Mouse (Mus musculus): ENCODE measurements around the gene Kcnk5.

The Kcnk5 gene

GRCm38 (mm10) chr14:20208435-20208834 is 26.8 kb upstream of the Kcnk5 start:
- in situ Hi-C loops (cut with MboI; ENCODE audit: low pct_unique_long_range_greater_than_20kb in 1 of 2, low sequenced_read_pairs in 2 of 2, unreplicated experiment in 1 of 2) = no loop called here

GRCm38 (mm10) chr14:20205747-20206146 is 24.1 kb upstream of the Kcnk5 start:
- in situ Hi-C loops (cut with MboI; ENCODE audit: low pct_unique_long_range_greater_than_20kb in 1 of 2, low sequenced_read_pairs in 2 of 2, unreplicated experiment in 1 of 2) = no loop called here

DNA sequence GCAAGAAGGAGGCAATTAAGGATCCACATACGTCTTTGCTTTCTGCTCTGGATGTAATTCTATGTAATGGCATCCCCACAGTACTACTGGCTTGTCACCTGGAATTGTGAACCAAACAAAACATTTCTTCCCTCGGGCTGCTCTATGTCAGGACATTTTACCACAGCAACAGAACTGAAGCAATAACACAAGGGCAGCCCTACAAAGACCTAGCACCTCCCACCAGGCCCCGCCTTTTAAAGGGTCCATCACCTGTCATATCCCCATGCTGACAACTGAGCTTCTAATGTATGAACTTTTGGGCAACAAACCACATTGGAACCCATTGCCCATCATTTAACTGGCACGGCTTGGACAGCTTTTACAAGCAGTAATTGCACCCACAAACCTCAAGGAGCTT is 21.7 kb upstream of the Kcnk5 start:
- in situ Hi-C loops (cut with MboI; ENCODE audit: low pct_unique_long_range_greater_than_20kb in 1 of 2, low sequenced_read_pairs in 2 of 2, unreplicated experiment in 1 of 2) = no loop called here

DNA sequence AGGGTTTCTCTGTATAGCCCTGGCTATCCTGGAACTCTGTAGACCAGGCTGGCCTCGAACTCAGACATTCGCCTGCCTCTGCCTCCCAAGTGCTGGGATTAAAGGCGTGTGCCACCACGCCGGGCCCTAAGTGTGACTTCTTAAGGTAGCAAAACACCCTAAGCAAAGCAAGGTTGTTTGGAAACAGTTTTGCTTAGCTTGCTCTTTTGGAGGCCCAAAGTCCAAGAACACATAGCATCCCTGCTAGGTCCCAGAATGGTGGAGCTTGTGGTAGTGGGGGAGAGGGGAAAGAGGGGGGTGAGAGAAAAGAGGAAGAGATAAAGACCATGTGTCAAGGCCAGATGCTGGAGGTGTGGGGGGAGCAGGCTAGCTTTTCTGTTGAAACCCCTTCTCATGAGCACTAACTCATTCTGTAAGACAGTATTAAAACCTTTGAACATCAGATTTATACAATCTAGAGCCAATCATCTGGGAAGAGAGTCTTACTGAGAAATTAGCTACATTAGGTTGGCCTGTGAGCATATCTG is 21.1 kb upstream of the Kcnk5 start:
- in situ Hi-C loops (cut with MboI; ENCODE audit: low pct_unique_long_range_greater_than_20kb in 1 of 2, low sequenced_read_pairs in 2 of 2, unreplicated experiment in 1 of 2) = no loop called here

DNA sequence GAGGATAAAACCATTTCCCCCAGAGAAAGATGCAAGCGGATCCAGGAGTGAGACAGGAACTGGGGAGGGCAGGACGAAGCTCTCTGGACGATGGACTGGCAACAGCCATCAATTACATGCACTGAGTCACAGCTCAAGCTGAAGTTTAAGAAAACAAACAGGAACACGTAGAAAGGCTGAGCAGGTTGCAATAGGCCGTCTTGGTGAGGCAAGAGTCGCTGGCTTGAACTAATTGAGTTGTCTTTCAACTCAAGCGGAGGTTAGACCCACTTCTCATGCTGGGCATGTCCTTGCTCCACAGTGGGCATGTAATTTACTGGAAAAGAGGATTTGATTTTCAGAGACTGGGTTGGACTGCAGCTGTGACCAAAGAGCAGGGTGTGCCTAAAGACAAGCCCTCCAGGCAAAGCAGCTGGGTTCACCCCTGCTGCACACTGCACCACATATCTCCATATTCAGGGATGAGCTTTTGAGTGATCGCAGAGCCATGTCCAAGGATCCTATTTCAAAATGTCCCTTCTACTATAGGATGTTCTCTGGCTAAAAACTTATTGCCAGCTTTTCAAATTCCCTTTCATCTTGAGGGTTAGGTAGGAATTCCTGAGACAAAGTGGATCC is 19.6 kb upstream of the Kcnk5 start:
- in situ Hi-C loops (cut with MboI; ENCODE audit: low pct_unique_long_range_greater_than_20kb in 1 of 2, low sequenced_read_pairs in 2 of 2, unreplicated experiment in 1 of 2) = no loop called here

GRCm38 (mm10) chr14:20193103-20193715 is 11.6 kb upstream of the Kcnk5 start:
- in situ Hi-C loops (cut with MboI; ENCODE audit: low pct_unique_long_range_greater_than_20kb in 1 of 2, low sequenced_read_pairs in 2 of 2, unreplicated experiment in 1 of 2) = no loop called here

GRCm38 (mm10) chr14:20191136-20191735 is 9.6 kb upstream of the Kcnk5 start:
- in situ Hi-C loops (cut with MboI; ENCODE audit: low pct_unique_long_range_greater_than_20kb in 1 of 2, low sequenced_read_pairs in 2 of 2, unreplicated experiment in 1 of 2) = no loop called here

DNA sequence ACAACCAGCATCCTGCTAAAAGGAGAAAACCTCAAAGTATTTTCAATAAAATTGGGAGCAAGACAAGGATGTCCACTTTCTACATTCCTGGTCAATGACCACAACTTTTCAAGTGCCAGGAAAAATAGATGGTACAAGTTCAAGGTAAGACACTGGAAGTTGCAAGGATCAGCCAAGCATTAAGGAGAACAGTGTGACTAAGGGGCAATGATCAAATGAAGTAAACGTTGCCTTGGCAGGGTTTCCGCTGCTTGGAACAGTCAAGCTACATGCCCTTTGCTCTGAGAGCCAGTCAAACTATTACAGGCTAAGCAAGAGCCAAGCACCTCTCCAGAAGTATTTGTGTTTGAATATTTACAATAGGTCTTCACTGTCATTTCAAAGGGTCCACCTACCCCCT is 8.1 kb upstream of the Kcnk5 start:
- in situ Hi-C loops (cut with MboI; ENCODE audit: low pct_unique_long_range_greater_than_20kb in 1 of 2, low sequenced_read_pairs in 2 of 2, unreplicated experiment in 1 of 2) = no loop called here

GRCm38 (mm10) chr14:20185426-20185825 is 3.8 kb upstream of the Kcnk5 start:
- in situ Hi-C loops (cut with MboI; ENCODE audit: low pct_unique_long_range_greater_than_20kb in 1 of 2, low sequenced_read_pairs in 2 of 2, unreplicated experiment in 1 of 2) = no loop called here

GRCm38 (mm10) chr14:20183701-20184100 is 2.1 kb upstream of the Kcnk5 start:
- in situ Hi-C loops (cut with MboI; ENCODE audit: low pct_unique_long_range_greater_than_20kb in 1 of 2, low sequenced_read_pairs in 2 of 2, unreplicated experiment in 1 of 2) = no loop called here

GRCm38 (mm10) chr14:20182596-20182995 is 987 bp upstream of the Kcnk5 start:
- in situ Hi-C loops (cut with MboI; ENCODE audit: low pct_unique_long_range_greater_than_20kb in 1 of 2, low sequenced_read_pairs in 2 of 2, unreplicated experiment in 1 of 2) = no loop called here

GRCm38 (mm10) chr14:20180751-20181162 is 852 bp downstream of the Kcnk5 start:
- in situ Hi-C loops (cut with MboI; ENCODE audit: low pct_unique_long_range_greater_than_20kb in 1 of 2, low sequenced_read_pairs in 2 of 2, unreplicated experiment in 1 of 2) = no loop called here

GRCm38 (mm10) chr14:20180304-20180703 is 1.3 kb downstream of the Kcnk5 start:
- in situ Hi-C loops (cut with MboI; ENCODE audit: low pct_unique_long_range_greater_than_20kb in 1 of 2, low sequenced_read_pairs in 2 of 2, unreplicated experiment in 1 of 2) = no loop called here

- in situ Hi-C loops (cut with MboI; ENCODE audit: low pct_unique_long_range_greater_than_20kb in 1 of 2, low sequenced_read_pairs in 2 of 2, unreplicated experiment in 1 of 2) = no loop called here
Measured at GRCm38 (mm10) chr14:20179731-20180280, 1.8 kb downstream of the Kcnk5 start.

GRCm38 (mm10) chr14:20179080-20179479 is 2.5 kb downstream of the Kcnk5 start:
- in situ Hi-C loops (cut with MboI; ENCODE audit: low pct_unique_long_range_greater_than_20kb in 1 of 2, low sequenced_read_pairs in 2 of 2, unreplicated experiment in 1 of 2) = no loop called here

DNA sequence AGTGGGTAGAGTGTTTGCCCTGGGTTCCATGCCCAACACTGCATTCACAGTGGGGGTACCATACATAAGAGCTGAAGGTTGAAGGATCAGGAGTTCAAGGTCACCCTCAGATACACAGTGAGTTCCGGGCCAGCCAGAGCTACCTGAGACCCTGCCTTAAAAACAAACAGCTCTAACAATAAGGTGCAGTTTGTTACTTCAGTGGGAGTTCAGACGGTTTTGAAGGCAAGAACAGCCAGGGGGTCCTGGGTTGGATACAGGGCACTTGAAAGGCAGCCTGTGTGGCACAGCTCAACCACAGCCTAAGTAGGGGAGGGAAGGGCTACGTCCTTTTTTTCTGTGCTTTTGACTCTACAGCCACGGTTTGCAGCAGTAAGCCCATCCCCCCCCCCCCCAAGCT is 3.0 kb downstream of the Kcnk5 start:
- in situ Hi-C loops (cut with MboI; ENCODE audit: low pct_unique_long_range_greater_than_20kb in 1 of 2, low sequenced_read_pairs in 2 of 2, unreplicated experiment in 1 of 2) = no loop called here

DNA sequence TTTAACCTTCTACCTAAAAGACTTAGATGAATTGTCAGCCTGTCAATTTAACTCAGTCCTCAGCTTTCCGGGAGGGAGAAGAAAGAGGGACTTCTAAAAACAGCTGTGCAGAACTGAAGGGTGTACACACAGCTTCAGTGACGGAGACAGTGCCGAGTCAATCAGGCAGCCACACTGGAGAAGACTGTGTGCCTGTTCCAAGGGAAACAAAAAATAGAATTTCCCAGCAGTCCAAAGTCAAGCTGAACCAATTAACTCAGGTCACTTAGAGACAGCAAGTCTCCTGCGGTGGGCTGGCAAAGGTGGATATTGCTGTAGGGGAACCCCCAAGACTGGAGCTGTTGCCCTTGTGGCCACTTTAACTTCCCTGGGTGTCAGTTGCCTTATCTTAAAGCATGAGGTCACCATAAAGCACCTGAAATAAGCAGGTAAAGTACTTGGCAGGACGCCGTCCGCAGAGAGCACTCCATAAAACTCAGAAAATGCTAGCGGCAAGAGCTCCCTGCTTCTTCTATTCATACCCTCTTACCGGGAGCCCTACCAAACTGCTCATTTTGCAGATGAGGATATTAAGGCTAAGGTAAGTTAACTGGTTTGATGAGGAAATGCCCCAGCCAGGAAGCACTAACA is 4.0 kb downstream of the Kcnk5 start:
- in situ Hi-C loops (cut with MboI; ENCODE audit: low pct_unique_long_range_greater_than_20kb in 1 of 2, low sequenced_read_pairs in 2 of 2, unreplicated experiment in 1 of 2) = no loop called here

DNA sequence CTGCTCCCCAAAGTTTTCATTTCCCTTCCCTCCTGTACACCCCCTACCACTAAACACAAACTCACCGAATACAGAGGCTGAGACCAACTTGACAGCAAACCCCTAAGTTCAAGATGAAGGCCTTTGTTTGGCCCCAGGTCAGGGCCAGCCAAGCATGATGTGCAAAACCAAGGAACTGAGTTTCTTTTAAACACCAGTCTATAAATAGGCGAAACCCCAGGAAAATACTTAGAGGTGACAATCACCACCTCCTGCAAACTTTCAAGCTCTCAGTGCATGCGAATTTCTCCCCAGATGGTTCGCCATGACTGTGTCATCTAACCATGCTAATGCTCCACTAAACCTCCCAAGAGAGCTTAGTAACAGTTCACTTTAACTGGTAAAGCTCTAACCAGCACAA is 5.9 kb downstream of the Kcnk5 start:
- in situ Hi-C loops (cut with MboI; ENCODE audit: low pct_unique_long_range_greater_than_20kb in 1 of 2, low sequenced_read_pairs in 2 of 2, unreplicated experiment in 1 of 2) = no loop called here

- in situ Hi-C loops (cut with MboI; ENCODE audit: low pct_unique_long_range_greater_than_20kb in 1 of 2, low sequenced_read_pairs in 2 of 2, unreplicated experiment in 1 of 2) = no loop called here
Measured at GRCm38 (mm10) chr14:20175114-20175513, 6.5 kb downstream of the Kcnk5 start.
